Mouse (Mus musculus): ENCODE measurements around the gene Fgfr3. TPM values are rescaled to one million over a fixed set of nuclear protein-coding genes. Genes with fewer than 3 reads are reported as not detected.

Gene Fgfr3
- polyA plus RNA-seq, 1 experiment, result 29.6 TPM

DNA sequence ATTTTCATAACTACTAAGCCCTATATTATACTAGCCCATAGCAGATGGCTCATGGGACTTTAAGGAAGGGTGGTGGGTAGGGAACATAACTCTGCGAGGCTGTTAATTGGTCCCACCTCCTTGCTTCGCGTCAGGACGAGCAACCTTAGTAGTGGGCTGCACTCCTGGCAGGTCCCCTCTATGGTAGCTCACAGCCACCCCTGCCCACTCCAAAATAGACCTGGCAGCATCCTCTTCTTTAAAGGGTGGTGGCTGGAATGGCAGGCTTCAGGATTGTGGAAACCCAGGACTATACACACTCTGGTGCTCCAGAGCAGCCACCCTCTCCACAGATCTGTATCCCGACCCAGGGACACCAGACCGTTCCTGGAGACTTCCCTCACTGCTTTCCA is 61.5 kb downstream of the Fgfr3 start:
- 15% methylated on average over 6 of the region's 6 CpGs for WGBS
- Histone ChIP-seq H3K27me3 (ENCODE audit: control insufficient read depth, insufficient read depth, low read length) (no peaks in the 10 kb centered on the region), H3K27ac (ENCODE audit: insufficient read depth, low read length) (peak overlapping the region; percentile 47; the same call in 1 of the 2 replicates), H3K4me3 (ENCODE audit: extremely low read depth, insufficient read depth, insufficient read length) (peak overlapping the region; percentile 95; the same call in 1 of the 2 replicates), H3K36me3 (ENCODE audit: control insufficient read depth, insufficient read depth, low read length) (no peaks in the 10 kb centered on the region), H3K4me1 (ENCODE audit: control insufficient read depth, insufficient read depth, insufficient read length) (peaks cover 10% of the 10 kb centered on the region; the same call in 1 of the 2 replicates)
- peak in 1 of 2 experiments; percentile 6 for DNase-seq (ENCODE audit: low read depth in 1 of 2, low spot score in 2 of 2)
- TF ChIP-seq CTCF (IDR thresholded peaks at IDR 0.05; ENCODE audit: extremely low read depth, insufficient read depth, insufficient read length, insufficient replicate concordance) (no peak), POLR2A (IDR thresholded peaks at IDR 0.05; ENCODE audit: low read depth, low read length) (no peak)

Other genes starting within 250 kb of the Fgfr3 start
- gene Fam53a, start 92.0 kb upstream of the Fgfr3 start, polyA plus RNA-seq (2012; rRNA removed), result 29.2 and 60.8 TPM in 2 replicates
- gene Gm9903, start 91.7 kb upstream of the Fgfr3 start, polyA plus RNA-seq (2012; rRNA removed), result 0.41 and 0.43 TPM in 2 replicates
- 27.1 and 44.8 TPM in 2 replicates for gene Slbp, start 69.1 kb upstream of the Fgfr3 start, polyA plus RNA-seq (2012; rRNA removed)
- 9.2 and 11.5 TPM in 2 replicates for gene Tacc3, start 63.5 kb upstream of the Fgfr3 start, polyA plus RNA-seq (2012; rRNA removed)
- 24.8 and 31.3 TPM in 2 replicates for gene Tmem129, start 63.3 kb upstream of the Fgfr3 start, polyA plus RNA-seq (2012; rRNA removed)
- 33.8 and 39.6 TPM in 2 replicates for gene Letm1, start 61.1 kb downstream of the Fgfr3 start, polyA plus RNA-seq (2012; rRNA removed)
- gene Nsd2, start 99.1 kb downstream of the Fgfr3 start, polyA plus RNA-seq (2012; rRNA removed), result 7.5 and 7.6 TPM in 2 replicates
- gene Nelfa, start 214.7 kb downstream of the Fgfr3 start, polyA plus RNA-seq (2012; rRNA removed), result 29.8 and 37.2 TPM in 2 replicates

All from spleen, adult 2 months (tissue).